23 mouse cellular contexts compared by ENCODE assay signal in genomic region chr17:17634033-17634432, GRCm38 (mm10). TPM values are rescaled to one million over a fixed set of nuclear protein-coding genes. Genes with fewer than 3 reads are reported as not detected.
DNase-seq lines count a peak whose midpoint lies in the region; ATAC-seq lines count a peak whose summit lies in the region.
"Had no signal": no experiment of that assay in that cellular context is flagged by ENCODE, and none has a peak within 500 bp of the region (broad histone marks: within the 10 kb centered on the region; RNA-seq: fewer than 3 reads in every experiment).

No protein-coding gene starts in this region.

- intact Hi-C loops in left cerebral cortex, postnatal 10 days (cut with DNase I), result no loop called here

- peak; percentile 67 for DNase-seq in 416B (ENCODE audit: low read depth)
- DNase-seq in A20 (ENCODE audit: low read depth, low spot score), result peak; percentile 38
- DNase-seq in adrenal gland, postnatal 14 days, result no peak
- DNase-seq in left cerebral cortex, postnatal 10 days (ENCODE audit: extremely low spot score in 1 of 2, low spot score in 2 of 2), result no peak
- no peak for DNase-seq in kidney, postnatal 4 days
- DNase-seq in left cerebral cortex, adult 9 months (ENCODE audit: low spot score in 2 of 2), result no peak
- DNase-seq: adrenal gland, adult 2 months; cerebellum, adult 2 months; cerebellum, postnatal 14 days; gastrocnemius, postnatal 14 days; heart, adult 18-20 months; heart, postnatal 4 days; kidney, adult 9 months; kidney, postnatal 10 days; layer of hippocampus, adult 9-11 months; lung, adult 18-20 months; lung, postnatal 10 days; right cerebral cortex, postnatal 14 days; thymus, postnatal 14 days had no signal

- ATAC-seq in granulocyte monocyte progenitor cell, adult 5-6 weeks (replicated peaks; ENCODE audit: poor library complexity, severe bottlenecking), result peak; percentile 100
- ATAC-seq in megakaryocyte, adult 5-6 weeks (ENCODE audit: poor library complexity, severe bottlenecking), result peak; percentile 99
- ATAC-seq: intestine, postnatal 0 days; midbrain, embryonic 13.5 days had no signal

RNA-seq across cellular contexts. Expression of gene Lnpep, which starts 9.2 kb away (rescaled TPM):
- total RNA-seq in granulocyte monocyte progenitor cell, adult 5-6 weeks (2014; fragmentation: Nextera tagmentation), result 42.2 and 46.3 TPM in 2 replicates
- total RNA-seq in granulocyte monocyte progenitor cell, adult 5-6 weeks (2017), result 51.6 and 52.2 TPM in 2 replicates
- total RNA-seq in megakaryocyte, adult 5-6 weeks (2015), result 89.2 and 89.9 TPM in 2 replicates
- 57.6 and 72.7 TPM in 2 replicates for total RNA-seq in megakaryocyte, adult 5-6 weeks (2017)
- total RNA-seq in adrenal gland, postnatal 14 days (2021), result 120 and 123 TPM in 2 replicates
- total RNA-seq in left cerebral cortex, postnatal 10 days (2021), result 10 to 100 TPM; 62.3 to 63.4 TPM

Comparison
In these comparisons a context has a peak if more than half of its experiments do, and no peak if none do; other contexts are left out.
1. DNase-seq: peak in 416B (single experiment) and A20 (single experiment); none in adrenal gland, postnatal 14 days (single experiment), left cerebral cortex, postnatal 10 days (0 of 2), kidney, postnatal 4 days (0 of 2) and left cerebral cortex, adult 9 months (0 of 2).